Mouse (Mus musculus): ENCODE results near the gene Ifitm7. TPM values are rescaled to one million over a fixed set of nuclear protein-coding genes. Genes with fewer than 3 reads are reported as not detected.

Ifitm7 gene
- total and polyA plus RNA-seq, 3 experiments, result 0.49 TPM; not detected in 2

GRCm38 (mm10) chr16:14005266-14005665 is 18.6 kb upstream of the Ifitm7 start:
- Histone ChIP-seq H3K4me3 (ENCODE audit: low read depth, low read length) (no peak overlapping the region), H3K27me3 (ENCODE audit: insufficient read depth, low read length) (peaks cover 13% of the 10 kb centered on the region), H3K4me1 (ENCODE audit: insufficient read depth, low read depth, low read length) (no peaks in the 10 kb centered on the region; the same call in 1 of the 2 replicates), H3K9me3 (replicated peaks) (no peaks in the 10 kb centered on the region), H3K36me3 (replicated peaks) (no peaks in the 10 kb centered on the region)
- DNase-seq (ENCODE audit: low spot score) (no peak), ATAC-seq (ENCODE audit: extremely low read depth, insufficient number of reproducible peaks, low FRiP score, poor library complexity, severe bottlenecking) (no peak)
- TF ChIP-seq GATA2 (IDR thresholded peaks at IDR 0.05; ENCODE audit: borderline replicate concordance, low read depth, low read length) (no peak), TAL1 (conservative IDR thresholded peaks at IDR 0.05; ENCODE audit: low read depth, low read length) (no peak), CTCF (IDR thresholded peaks at IDR 0.05; ENCODE audit: low read depth, low read length) (no peak), GATA1 (IDR thresholded peaks at IDR 0.05; ENCODE audit: borderline replicate concordance, low read length) (no peak)

GRCm38 (mm10) chr16:14004726-14005125 is 18.0 kb upstream of the Ifitm7 start:
- no peaks in the 10 kb centered on the region for H3K9me3 ChIP-seq (replicated peaks)

DNA sequence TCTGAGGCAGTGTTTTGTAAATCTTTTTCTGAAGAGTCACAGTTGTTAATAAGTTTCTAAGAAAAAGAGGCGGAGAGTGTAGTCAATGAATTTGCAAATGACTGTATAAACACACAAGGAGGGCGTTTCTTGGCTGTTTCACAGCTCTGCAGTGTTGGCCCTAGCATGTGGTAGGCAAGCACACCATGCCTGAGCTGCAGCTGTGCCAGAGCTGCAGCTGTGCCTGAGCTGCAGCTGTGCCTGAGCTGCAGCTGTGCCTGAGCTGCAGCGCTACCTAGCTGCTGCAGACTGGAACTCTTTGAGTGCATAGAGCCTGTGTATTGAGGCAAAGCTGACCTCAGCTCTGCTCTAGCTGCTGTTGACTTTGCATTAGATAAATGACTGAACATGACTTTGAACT is 17.5 kb upstream of the Ifitm7 start:
- Histone ChIP-seq H3K36me3 (replicated peaks) (no peaks in the 10 kb centered on the region), H3K4me3 (ENCODE audit: low read depth, low read length) (no peak overlapping the region), H3K4me1 (ENCODE audit: insufficient read depth, low read depth, low read length) (no peaks in the 10 kb centered on the region; the same call in 1 of the 2 replicates), H3K27me3 (ENCODE audit: insufficient read depth, low read length) (peaks cover 13% of the 10 kb centered on the region), H3K9me3 (replicated peaks) (no peaks in the 10 kb centered on the region)
- DNase-seq (ENCODE audit: low spot score), result no peak
- TF ChIP-seq CTCF (IDR thresholded peaks at IDR 0.05; ENCODE audit: low read depth, low read length), result no peak
- TF ChIP-seq TAL1 (conservative IDR thresholded peaks at IDR 0.05; ENCODE audit: low read depth, low read length), result no peak
- TF ChIP-seq GATA2 (IDR thresholded peaks at IDR 0.05; ENCODE audit: borderline replicate concordance, low read depth, low read length), result no peak
- no peak for TF ChIP-seq POLR2AphosphoS5 (IDR thresholded peaks at IDR 0.05; ENCODE audit: insufficient replicate concordance, low read depth, low read length)
- no peak for TF ChIP-seq GATA1 (IDR thresholded peaks at IDR 0.05; ENCODE audit: borderline replicate concordance, low read length)
- ATAC-seq (ENCODE audit: extremely low read depth, insufficient number of reproducible peaks, low FRiP score, poor library complexity, severe bottlenecking), result no peak; the same call in 1 of the 2 replicates

More at GRCm38 (mm10) chr16:14004726-14005125, 18.0 kb upstream of the Ifitm7 start:
- no peaks in the 10 kb centered on the region for H3K36me3 ChIP-seq (replicated peaks)
- peaks cover 13% of the 10 kb centered on the region for H3K27me3 ChIP-seq (ENCODE audit: insufficient read depth, low read length)
- DNase-seq (ENCODE audit: low spot score), result no peak
- no peak overlapping the region for H3K4me3 ChIP-seq (ENCODE audit: low read depth, low read length)
- ATAC-seq (ENCODE audit: extremely low read depth, insufficient number of reproducible peaks, low FRiP score, poor library complexity, severe bottlenecking), result no peak
- H3K4me1 ChIP-seq (ENCODE audit: insufficient read depth, low read depth, low read length), result no peaks in the 10 kb centered on the region; the same call in 1 of the 2 replicates
- no peak for TF ChIP-seq GATA2 (IDR thresholded peaks at IDR 0.05; ENCODE audit: borderline replicate concordance, low read depth, low read length)

DNA sequence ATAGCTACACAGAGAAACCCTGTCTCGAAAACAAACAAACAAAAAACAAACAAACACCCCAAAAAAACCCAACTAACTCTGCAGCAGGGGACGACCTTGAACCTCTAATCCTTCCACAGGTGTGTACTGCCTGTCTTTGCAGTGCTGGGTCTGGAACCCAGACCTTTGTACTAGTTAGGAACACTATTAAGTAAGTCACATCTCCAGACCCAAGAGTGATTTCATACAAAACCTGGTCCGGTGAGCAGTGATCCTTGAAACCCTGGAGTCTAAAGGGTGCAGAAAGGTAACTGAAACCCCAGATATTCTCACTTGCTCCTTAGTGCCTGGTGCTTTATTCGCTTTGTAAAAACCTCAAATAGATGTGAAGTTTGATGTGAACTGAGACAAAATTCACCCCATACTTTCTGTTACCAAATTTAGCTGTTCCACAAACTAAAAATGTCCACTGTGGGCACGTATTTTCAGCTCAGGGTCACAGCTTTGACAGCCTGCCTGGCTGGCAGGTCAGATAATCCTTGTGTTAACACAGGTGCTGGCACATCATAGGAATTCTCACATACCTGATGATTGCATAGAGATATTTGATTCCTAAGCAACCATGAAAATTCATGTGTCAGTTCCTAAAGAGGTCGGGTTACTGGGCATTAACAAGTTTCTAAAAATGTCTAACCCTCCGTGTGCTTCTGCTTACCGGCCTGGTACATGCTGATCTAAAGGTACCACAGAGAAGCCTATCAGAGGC is 16.9 kb upstream of the Ifitm7 start:
- Histone ChIP-seq H3K4me1 (ENCODE audit: insufficient read depth, low read depth, low read length) (no peaks in the 10 kb centered on the region; the same call in 1 of the 2 replicates), H3K4me3 (ENCODE audit: low read depth, low read length) (no peak overlapping the region), H3K27me3 (ENCODE audit: insufficient read depth, low read length) (peaks cover 13% of the 10 kb centered on the region), H3K9me3 (replicated peaks) (no peaks in the 10 kb centered on the region), H3K36me3 (replicated peaks) (no peaks in the 10 kb centered on the region)
- no peak for ATAC-seq (ENCODE audit: extremely low read depth, insufficient number of reproducible peaks, low FRiP score, poor library complexity, severe bottlenecking)
- TF ChIP-seq GATA1 (IDR thresholded peaks at IDR 0.05; ENCODE audit: borderline replicate concordance, low read length) (no peak), CTCF (IDR thresholded peaks at IDR 0.05; ENCODE audit: low read depth, low read length) (no peak), GATA2 (IDR thresholded peaks at IDR 0.05; ENCODE audit: borderline replicate concordance, low read depth, low read length) (no peak), POLR2AphosphoS5 (IDR thresholded peaks at IDR 0.05; ENCODE audit: insufficient replicate concordance, low read depth, low read length) (no peak), TAL1 (conservative IDR thresholded peaks at IDR 0.05; ENCODE audit: low read depth, low read length) (no peak)
- no peak for DNase-seq (ENCODE audit: low spot score)

GRCm38 (mm10) chr16:13994502-13994901 is 7.8 kb upstream of the Ifitm7 start:
- DNase-seq (ENCODE audit: low spot score) (no peak), ATAC-seq (ENCODE audit: extremely low read depth, insufficient number of reproducible peaks, low FRiP score, poor library complexity, severe bottlenecking) (no peak)
- H3K27me3 ChIP-seq (ENCODE audit: insufficient read depth, low read length), result peaks cover 12% of the 10 kb centered on the region
- no peaks in the 10 kb centered on the region for H3K9me3 ChIP-seq (replicated peaks)
- H3K36me3 ChIP-seq (replicated peaks), result no peaks in the 10 kb centered on the region
- no peak overlapping the region for H3K4me3 ChIP-seq (ENCODE audit: low read depth, low read length)
- H3K4me1 ChIP-seq (ENCODE audit: insufficient read depth, low read depth, low read length), result no peaks in the 10 kb centered on the region
- no peak for TF ChIP-seq CTCF (IDR thresholded peaks at IDR 0.05; ENCODE audit: low read depth, low read length)
- no peak for TF ChIP-seq POLR2AphosphoS5 (IDR thresholded peaks at IDR 0.05; ENCODE audit: insufficient replicate concordance, low read depth, low read length)

DNA sequence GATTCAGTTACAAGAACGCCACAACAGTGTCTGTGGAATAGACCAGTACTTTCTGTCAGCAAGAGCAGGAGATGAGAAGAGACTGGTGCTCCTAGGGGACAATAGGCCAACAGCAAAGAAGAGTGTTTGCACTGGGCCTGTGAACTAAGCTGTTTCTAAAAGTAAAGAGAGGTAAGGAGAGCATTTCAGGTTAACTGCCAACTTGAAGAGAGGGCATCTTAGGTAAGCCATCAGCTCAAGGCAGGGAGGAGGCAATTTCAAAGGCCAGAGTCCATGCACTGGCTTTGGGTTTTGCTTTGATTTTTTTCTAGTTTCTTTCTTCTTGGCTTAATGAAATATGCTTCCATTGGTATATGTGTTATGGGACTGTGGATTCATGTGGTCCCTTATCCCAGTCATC is 7.4 kb upstream of the Ifitm7 start:
- H3K9me3 ChIP-seq (replicated peaks), result no peaks in the 10 kb centered on the region
- TF ChIP-seq TAL1 (conservative IDR thresholded peaks at IDR 0.05; ENCODE audit: low read depth, low read length) (no peak), CTCF (IDR thresholded peaks at IDR 0.05; ENCODE audit: low read depth, low read length) (no peak), GATA1 (IDR thresholded peaks at IDR 0.05; ENCODE audit: borderline replicate concordance, low read length) (no peak), GATA2 (IDR thresholded peaks at IDR 0.05; ENCODE audit: borderline replicate concordance, low read depth, low read length) (no peak), POLR2AphosphoS5 (IDR thresholded peaks at IDR 0.05; ENCODE audit: insufficient replicate concordance, low read depth, low read length) (no peak)
- no peak for ATAC-seq (ENCODE audit: extremely low read depth, insufficient number of reproducible peaks, low FRiP score, poor library complexity, severe bottlenecking)
- peaks cover 12% of the 10 kb centered on the region for H3K27me3 ChIP-seq (ENCODE audit: insufficient read depth, low read length)
- H3K36me3 ChIP-seq (replicated peaks), result no peaks in the 10 kb centered on the region
- no peaks in the 10 kb centered on the region for H3K4me1 ChIP-seq (ENCODE audit: insufficient read depth, low read depth, low read length)
- DNase-seq (ENCODE audit: low spot score), result no peak
- H3K4me3 ChIP-seq (ENCODE audit: low read depth, low read length), result no peak overlapping the region

Measured in G1E (cell line).